Mouse (Mus musculus) embryonic facial prominence, embryonic 12.5 days (tissue): ENCODE data around the gene Nebl. TPM values are rescaled to one million over a fixed set of nuclear protein-coding genes. Genes with fewer than 3 reads are reported as not detected.

Source experiments
- ATAC-seq: fragments of 200-750 bp; cut with Nextera tagmentation; 2 replicates; pipeline ENCODE4 v1.8.0; 2017; ENCODE audit not compliant: insufficient number of reproducible peaks, insufficient read depth, low FRiP score, low TSS enrichment
- H3K27ac ChIP-seq: fragments of 300-500 bp; sonication (generic); 2 replicates; pipeline ENCODE4 v1.5.1; 2016; ENCODE audit warnings: mild to moderate bottlenecking
- H3K27me3 ChIP-seq: fragments of 300-500 bp; sonication (generic); 2 replicates; pipeline ENCODE4 v1.6.1; 2016; ENCODE audit warnings: mild to moderate bottlenecking, moderate library complexity
- H3K36me3 ChIP-seq: fragments of 300-500 bp; sonication (generic); 2 replicates; pipeline ENCODE4 v1.6.1; 2016; ENCODE audit warnings: mild to moderate bottlenecking
- H3K4me1 ChIP-seq: fragments of 300-500 bp; sonication (generic); 2 replicates; pipeline ENCODE4 v1.6.1; 2016
- H3K4me2 ChIP-seq: fragments of 300-500 bp; sonication (generic); replicated peaks from 2 replicates; pipeline ENCODE4 v1.6.1; 2016; ENCODE audit warnings: mild to moderate bottlenecking, moderate library complexity
- H3K4me3 ChIP-seq: fragments of 300-500 bp; sonication (generic); 2 replicates; pipeline ENCODE4 v1.5.1; 2016; ENCODE audit warnings: mild to moderate bottlenecking
- H3K9ac ChIP-seq: fragments of 300-500 bp; sonication (generic); 2 replicates; pipeline ENCODE4 v1.6.1; 2016; ENCODE audit warnings: mild to moderate bottlenecking, moderate library complexity
- H3K9me3 ChIP-seq: fragments of 300-500 bp; sonication (generic); 2 replicates; pipeline ENCODE4 v1.6.1; 2016; ENCODE audit warnings: mild to moderate bottlenecking, moderate library complexity
- WGBS: fragments of 180-500 bp; shearing (Covaris S2); methylation state at CpG from one replicate; pipeline ENCODE4 v1.1.7; 2016; 5-methylcytosine and 5-hydroxymethylcytosine counted together
- polyA plus RNA-seq: library from polyadenylated mRNA; unstranded; fragments of >200 nt; fragmentation: Nextera tagmentation; extraction: Ambion mirVana; gene quantifications from 2 replicates; pipeline ENCODE4 v1.2.1, GENCODE M21; 2016

Gene Nebl
- polyA plus RNA-seq, 1 experiment from 2014 or later: 9.4 TPM

DNA sequence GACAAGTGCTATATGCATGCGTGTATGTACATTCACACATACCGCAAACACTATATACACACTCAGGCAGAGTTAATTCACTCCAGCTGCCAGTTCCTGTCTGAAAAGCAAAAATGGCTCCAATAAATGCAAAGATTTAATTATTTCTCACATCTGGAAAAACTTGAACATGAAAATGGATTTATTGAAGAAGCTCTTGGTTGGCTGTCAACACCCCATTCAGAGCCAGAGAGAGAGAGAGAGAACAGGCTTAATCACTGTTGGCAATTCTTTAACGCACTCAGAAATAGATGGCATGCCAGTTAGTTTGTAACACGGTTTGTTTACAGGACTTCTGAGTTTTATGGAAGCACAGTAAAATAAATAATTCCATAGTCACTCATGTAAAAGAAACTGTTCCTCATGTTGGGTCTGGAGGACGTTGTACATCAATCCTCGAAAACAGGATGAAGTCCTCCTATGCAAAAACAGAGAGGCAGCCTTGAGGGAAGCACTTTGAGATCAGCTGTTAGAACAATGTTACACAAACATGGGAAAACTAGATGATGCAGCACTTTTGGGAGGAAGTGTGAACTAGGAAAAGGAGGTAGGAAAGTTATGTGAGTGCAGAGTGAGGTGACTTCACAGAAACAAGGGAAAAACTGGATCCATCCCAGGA lies 265.6 kb downstream of the Nebl start:
- H3K9me3 ChIP-seq: no peaks in the 10 kb centered on the region
- no peaks in the 10 kb centered on the region for H3K27me3 ChIP-seq
- H3K4me2 ChIP-seq: no peak overlapping the region
- no peaks in the 10 kb centered on the region for H3K36me3 ChIP-seq
- no peak for ATAC-seq
- no peak overlapping the region for H3K27ac ChIP-seq
- 0 out of 2 replicates have a peak, but pooled peaks cover 4% of the 10 kb centered on the region for H3K4me1 ChIP-seq
- no peak overlapping the region for H3K9ac ChIP-seq
- 68% methylated on average over 6 of the region's 6 CpGs for WGBS
- H3K4me3 ChIP-seq: no peak overlapping the region

DNA sequence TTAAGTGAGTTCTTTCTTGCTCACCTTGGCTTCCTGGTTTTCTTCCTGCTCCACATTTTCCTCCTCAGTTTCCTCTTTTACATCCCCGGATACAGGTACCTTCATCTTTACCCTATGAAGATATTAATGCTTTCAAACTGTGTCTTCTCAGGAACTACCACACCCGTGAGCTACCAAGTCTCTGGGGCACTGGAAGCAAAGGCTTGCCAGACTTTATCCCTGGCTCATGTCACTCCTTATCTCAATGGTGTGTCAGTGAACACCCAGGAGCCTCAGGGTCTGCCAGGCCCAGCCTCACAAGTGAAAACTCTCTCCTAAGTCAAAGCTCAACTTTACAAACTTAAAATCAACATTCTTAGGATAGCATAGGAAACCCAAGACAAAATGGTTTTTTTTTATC lies 270.8 kb downstream of the Nebl start:
- H3K27me3 ChIP-seq: no peaks in the 10 kb centered on the region
- no peaks in the 10 kb centered on the region for H3K36me3 ChIP-seq
- ATAC-seq: no peak

DNA sequence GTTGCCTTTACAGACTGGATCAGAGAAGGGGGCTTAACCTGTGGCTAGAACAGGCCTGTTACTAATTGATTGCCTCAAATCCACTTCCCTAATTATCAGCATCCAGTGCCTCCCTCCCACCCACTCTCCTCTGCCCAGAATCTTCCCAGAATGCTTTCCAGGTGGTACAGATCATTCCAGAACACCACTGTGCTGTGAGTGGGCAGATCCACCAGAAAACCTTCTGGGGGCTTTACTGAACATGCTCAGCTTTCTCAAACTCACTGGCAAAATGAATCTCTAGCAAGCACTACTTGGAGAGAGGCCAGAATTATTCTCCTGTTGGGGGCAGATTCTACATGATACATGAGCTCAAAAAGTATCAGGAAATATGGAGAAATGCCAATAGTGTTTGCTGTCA lies 277.6 kb downstream of the Nebl start:
- no peaks in the 10 kb centered on the region for H3K9me3 ChIP-seq
- no peaks in the 10 kb centered on the region for H3K36me3 ChIP-seq
- H3K27me3 ChIP-seq: no peaks in the 10 kb centered on the region
- H3K4me3 ChIP-seq: no peak overlapping the region
- no peak overlapping the region for H3K27ac ChIP-seq
- no peak overlapping the region for H3K4me2 ChIP-seq
- H3K4me1 ChIP-seq: no peaks in the 10 kb centered on the region
- H3K9ac ChIP-seq: no peak overlapping the region
- ATAC-seq: no peak

More for the DNA sequence above, 270.8 kb downstream of the Nebl start:
- no peak overlapping the region for H3K27ac ChIP-seq
- no peaks in the 10 kb centered on the region for H3K4me1 ChIP-seq
- no peaks in the 10 kb centered on the region for H3K9me3 ChIP-seq
- WGBS: 92% methylated on average over 2 of the region's 2 CpGs
- H3K4me2 ChIP-seq: no peak overlapping the region
- H3K9ac ChIP-seq: no peak overlapping the region
- H3K4me3 ChIP-seq: no peak overlapping the region

DNA sequence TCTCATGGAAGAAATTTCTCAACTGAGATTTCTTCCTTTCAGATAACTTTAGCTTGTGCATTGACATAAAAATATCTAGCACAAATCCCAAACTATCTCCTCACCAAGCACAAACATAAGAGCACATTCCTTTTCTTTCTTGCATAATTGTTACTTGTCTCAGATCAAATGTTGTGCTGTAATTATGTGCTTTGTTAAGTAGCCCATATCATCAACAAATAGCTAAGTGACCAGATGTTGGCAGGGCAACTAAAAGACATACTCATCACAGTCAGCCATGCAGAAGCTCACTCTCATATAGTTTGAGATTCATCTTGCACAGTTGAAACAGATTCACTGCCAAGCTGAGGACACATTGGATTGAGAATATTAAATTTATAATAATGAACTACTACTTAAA lies 282.9 kb downstream of the Nebl start:
- Histone ChIP-seq H3K4me2 (no peak overlapping the region), H3K4me3 (no peak overlapping the region), H3K9ac (no peak overlapping the region), H3K36me3 (no peaks in the 10 kb centered on the region), H3K27ac (no peak overlapping the region), H3K9me3 (no peaks in the 10 kb centered on the region), H3K27me3 (no peaks in the 10 kb centered on the region), H3K4me1 (no peaks in the 10 kb centered on the region)
- ATAC-seq: no peak

DNA sequence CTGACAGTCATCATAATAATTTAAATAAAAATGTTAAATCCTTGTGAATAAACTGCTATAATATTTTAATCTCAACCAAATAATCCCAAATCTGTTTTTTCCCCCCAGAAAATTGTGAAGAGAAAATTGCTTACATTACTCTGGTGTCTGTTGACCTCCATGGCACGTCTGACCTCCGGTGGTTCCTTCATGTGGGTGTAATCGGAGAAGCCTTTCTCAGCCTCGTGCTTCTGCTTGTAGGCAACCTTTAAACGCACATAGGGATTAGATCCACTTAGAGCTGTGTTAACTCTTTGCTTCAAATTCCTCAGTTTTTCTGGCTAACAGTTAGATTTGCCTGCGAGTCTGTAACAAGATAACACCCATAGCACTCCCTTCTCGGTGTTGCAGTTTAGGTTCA lies 287.7 kb downstream of the Nebl start:
- Histone ChIP-seq H3K4me3 (no peak overlapping the region), H3K36me3 (no peaks in the 10 kb centered on the region), H3K4me1 (no peaks in the 10 kb centered on the region), H3K27me3 (no peaks in the 10 kb centered on the region), H3K9me3 (no peaks in the 10 kb centered on the region), H3K27ac (no peak overlapping the region), H3K9ac (no peak overlapping the region), H3K4me2 (no peak overlapping the region)
- 8% methylated on average over 7 of the region's 7 CpGs for WGBS
- ATAC-seq: no peak

DNA sequence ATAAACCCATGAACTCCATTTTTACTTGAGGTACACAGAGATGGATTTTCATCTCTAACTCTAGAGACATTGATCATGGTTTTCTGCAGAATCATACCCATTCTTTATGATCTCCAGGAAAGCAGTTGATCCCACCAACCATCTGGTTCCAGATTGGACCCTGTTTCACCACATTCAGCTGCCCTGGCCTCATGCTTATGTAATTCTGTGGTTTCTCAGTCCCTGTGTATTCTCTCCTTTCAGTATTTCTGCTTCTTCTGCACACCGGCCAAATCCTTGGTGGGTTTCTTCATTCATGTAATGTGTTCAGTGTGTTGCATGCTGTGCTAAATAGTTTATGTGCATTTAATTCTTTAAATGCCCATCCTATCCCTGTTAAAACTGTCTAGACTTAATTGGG lies 292.9 kb downstream of the Nebl start:
- Histone ChIP-seq H3K27me3 (no peaks in the 10 kb centered on the region), H3K9me3 (no peaks in the 10 kb centered on the region), H3K4me3 (no peak overlapping the region), H3K4me2 (no peak overlapping the region), H3K4me1 (no peaks in the 10 kb centered on the region), H3K36me3 (no peaks in the 10 kb centered on the region), H3K27ac (no peak overlapping the region), H3K9ac (no peak overlapping the region)
- ATAC-seq: no peak
- 83% methylated on average over 1 of the region's 1 CpGs for WGBS

DNA sequence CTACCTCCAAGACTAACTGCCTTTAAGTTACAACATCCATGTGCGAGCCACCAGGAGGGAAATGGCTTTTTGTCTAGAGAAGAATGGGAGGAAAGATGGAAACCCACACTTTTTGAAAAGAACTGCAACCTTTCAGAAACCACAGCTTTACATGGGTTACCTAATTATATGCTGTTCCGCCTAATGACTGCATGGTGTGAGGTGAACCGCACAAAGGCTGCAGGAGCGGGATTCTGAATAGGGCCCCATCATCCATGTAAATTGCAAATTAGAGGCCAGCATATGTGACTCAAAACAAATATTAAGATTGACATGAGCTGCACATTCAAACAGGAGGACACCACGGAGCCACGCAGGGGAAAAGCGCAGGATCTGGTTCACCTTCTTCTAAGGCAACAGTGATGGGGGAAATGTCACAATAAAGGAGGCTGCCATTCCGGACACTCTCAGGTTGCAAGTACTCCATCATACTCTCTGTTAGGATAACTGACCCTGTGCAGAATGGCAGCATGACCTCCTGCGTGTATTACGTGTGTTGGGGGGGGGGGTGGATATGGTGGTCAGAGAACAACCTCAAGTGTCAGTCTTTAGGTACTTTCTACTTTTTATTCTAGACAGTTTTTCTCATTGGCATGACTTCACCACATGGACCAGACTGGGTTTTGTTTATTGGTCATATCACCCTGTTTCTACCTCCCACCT lies 294.4 kb downstream of the Nebl start:
- H3K4me1 ChIP-seq: no peaks in the 10 kb centered on the region
- H3K27ac ChIP-seq: no peak overlapping the region
- H3K9ac ChIP-seq: no peak overlapping the region
- no peak overlapping the region for H3K4me2 ChIP-seq
- H3K36me3 ChIP-seq: no peaks in the 10 kb centered on the region
- 64% methylated on average over 10 of the region's 10 CpGs for WGBS
- H3K4me3 ChIP-seq: no peak overlapping the region
- ATAC-seq: no peak
- no peaks in the 10 kb centered on the region for H3K27me3 ChIP-seq
- no peaks in the 10 kb centered on the region for H3K9me3 ChIP-seq

DNA sequence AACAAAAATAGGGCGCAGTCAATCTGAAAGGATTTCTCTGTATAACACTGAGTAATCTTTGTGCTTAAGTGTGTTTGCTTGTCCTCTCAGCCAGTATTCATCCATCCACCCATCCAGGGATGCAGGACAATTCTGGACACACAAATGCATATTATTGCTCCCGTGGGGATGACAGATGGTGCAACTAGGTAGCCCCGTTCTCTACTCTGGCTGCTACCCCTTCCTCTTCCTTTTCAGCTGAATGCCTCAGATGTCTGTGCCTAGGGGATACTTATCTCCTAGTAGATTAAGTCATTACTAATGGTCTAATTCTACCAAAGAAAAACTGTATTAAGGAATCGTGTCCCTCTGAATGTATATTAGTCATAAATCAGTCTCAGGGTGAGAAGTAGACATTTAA lies 296.0 kb downstream of the Nebl start:
- WGBS: 73% methylated on average over 4 of the region's 4 CpGs
- Histone ChIP-seq H3K9me3 (no peaks in the 10 kb centered on the region), H3K4me1 (no peaks in the 10 kb centered on the region), H3K27ac (no peak overlapping the region), H3K4me2 (no peak overlapping the region), H3K9ac (no peak overlapping the region), H3K4me3 (no peak overlapping the region), H3K36me3 (no peaks in the 10 kb centered on the region), H3K27me3 (no peaks in the 10 kb centered on the region)
- ATAC-seq: no peak

DNA sequence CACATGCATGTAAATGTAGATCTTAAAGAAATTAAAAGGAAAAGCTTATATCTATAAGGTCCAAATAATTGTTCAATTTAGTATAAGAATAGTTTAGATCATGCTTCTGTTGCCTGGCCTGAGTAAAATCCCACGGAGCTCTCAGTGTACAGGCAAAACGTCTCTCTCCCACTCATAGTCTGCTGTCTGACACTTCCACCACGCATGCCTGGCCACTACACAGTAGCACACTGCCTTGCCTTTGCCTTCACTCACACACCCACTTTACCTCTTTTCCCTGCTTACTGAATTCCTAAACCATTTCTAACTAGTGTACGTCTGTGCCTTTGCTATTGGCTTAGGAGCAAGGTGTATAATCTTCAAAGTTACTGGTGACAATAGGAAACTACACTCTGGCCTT lies 302.2 kb downstream of the Nebl start:
- Histone ChIP-seq H3K4me3 (no peak overlapping the region), H3K4me1 (no peaks in the 10 kb centered on the region), H3K9ac (no peak overlapping the region), H3K27ac (no peak overlapping the region), H3K36me3 (no peaks in the 10 kb centered on the region), H3K4me2 (no peak overlapping the region), H3K27me3 (no peaks in the 10 kb centered on the region), H3K9me3 (no peaks in the 10 kb centered on the region)
- no peak for ATAC-seq
- 74% methylated on average over 4 of the region's 4 CpGs for WGBS

DNA sequence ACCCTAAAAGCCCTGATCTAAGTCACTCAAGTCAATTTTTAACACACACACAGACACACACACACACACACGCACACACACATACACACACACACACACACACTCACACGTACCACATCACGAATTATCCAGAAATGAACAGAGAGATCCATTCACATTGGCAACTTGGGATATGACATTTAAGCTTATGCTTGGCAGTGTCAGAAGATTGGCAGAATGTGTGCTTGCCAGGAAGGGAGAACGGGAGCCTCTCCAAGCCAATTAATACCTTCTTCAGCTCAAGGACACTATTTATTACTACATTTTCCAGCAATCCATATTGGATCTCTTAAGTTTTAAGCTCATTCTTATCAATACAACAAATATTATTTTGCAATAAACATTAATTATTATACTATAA lies 303.1 kb downstream of the Nebl start:
- Histone ChIP-seq H3K4me2 (no peak overlapping the region), H3K9ac (no peak overlapping the region), H3K9me3 (no peaks in the 10 kb centered on the region), H3K36me3 (no peaks in the 10 kb centered on the region), H3K4me3 (no peak overlapping the region), H3K4me1 (no peaks in the 10 kb centered on the region), H3K27me3 (no peaks in the 10 kb centered on the region), H3K27ac (no peak overlapping the region)
- ATAC-seq: no peak
- WGBS: 86% methylated on average over 4 of the region's 4 CpGs

DNA sequence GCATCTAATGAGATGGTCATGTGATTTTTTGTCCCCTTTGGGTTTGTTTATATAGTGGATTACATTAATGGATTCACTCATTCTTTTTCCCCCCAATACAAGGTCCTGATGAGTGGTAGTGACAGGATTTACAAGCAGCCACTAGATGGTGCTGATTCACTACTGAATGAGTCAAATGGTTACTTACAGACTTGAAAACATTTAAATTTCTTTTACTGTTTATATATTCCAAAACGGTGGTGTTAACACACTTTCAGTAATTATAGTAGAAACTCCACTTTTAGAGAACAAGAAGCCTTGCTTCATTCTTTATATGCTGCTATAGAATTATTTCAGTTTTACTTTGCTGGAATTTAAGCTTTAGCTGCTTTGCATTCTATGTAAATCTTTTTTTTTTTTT lies 308.3 kb downstream of the Nebl start:
- WGBS: 6% methylated on average over 1 of the region's 1 CpGs
- Histone ChIP-seq H3K27me3 (no peaks in the 10 kb centered on the region), H3K9ac (no peak overlapping the region), H3K9me3 (no peaks in the 10 kb centered on the region), H3K4me1 (no peaks in the 10 kb centered on the region), H3K4me3 (no peak overlapping the region), H3K4me2 (no peak overlapping the region), H3K27ac (no peak overlapping the region), H3K36me3 (no peaks in the 10 kb centered on the region)
- ATAC-seq: no peak

DNA sequence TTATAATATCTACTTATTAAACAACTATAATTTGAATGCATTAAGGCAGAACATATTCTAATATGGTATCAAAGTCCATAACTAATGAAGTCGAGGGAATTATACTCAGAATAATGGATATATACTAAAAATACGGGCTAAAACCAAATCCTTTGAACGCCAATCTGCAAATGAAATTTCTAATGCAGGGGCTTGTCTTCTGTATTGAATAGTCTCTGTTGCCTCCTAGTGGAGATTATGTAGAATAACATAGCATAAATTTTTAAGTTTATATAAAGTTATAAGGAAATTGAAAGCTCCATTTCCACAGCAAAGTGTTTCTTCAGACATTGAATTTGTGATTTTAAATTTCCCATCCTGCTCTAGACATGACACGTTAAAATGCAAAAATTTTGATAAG lies 315.9 kb downstream of the Nebl start:
- no peak overlapping the region for H3K4me2 ChIP-seq
- no peak for ATAC-seq
- no peaks in the 10 kb centered on the region for H3K4me1 ChIP-seq
- H3K9ac ChIP-seq: no peak overlapping the region
- no peaks in the 10 kb centered on the region for H3K9me3 ChIP-seq
- no peaks in the 10 kb centered on the region for H3K27me3 ChIP-seq
- H3K36me3 ChIP-seq: no peaks in the 10 kb centered on the region
- no peak overlapping the region for H3K4me3 ChIP-seq
- 24% methylated on average over 4 of the region's 4 CpGs for WGBS
- H3K27ac ChIP-seq: no peak overlapping the region
